In the genomic region with DNA sequence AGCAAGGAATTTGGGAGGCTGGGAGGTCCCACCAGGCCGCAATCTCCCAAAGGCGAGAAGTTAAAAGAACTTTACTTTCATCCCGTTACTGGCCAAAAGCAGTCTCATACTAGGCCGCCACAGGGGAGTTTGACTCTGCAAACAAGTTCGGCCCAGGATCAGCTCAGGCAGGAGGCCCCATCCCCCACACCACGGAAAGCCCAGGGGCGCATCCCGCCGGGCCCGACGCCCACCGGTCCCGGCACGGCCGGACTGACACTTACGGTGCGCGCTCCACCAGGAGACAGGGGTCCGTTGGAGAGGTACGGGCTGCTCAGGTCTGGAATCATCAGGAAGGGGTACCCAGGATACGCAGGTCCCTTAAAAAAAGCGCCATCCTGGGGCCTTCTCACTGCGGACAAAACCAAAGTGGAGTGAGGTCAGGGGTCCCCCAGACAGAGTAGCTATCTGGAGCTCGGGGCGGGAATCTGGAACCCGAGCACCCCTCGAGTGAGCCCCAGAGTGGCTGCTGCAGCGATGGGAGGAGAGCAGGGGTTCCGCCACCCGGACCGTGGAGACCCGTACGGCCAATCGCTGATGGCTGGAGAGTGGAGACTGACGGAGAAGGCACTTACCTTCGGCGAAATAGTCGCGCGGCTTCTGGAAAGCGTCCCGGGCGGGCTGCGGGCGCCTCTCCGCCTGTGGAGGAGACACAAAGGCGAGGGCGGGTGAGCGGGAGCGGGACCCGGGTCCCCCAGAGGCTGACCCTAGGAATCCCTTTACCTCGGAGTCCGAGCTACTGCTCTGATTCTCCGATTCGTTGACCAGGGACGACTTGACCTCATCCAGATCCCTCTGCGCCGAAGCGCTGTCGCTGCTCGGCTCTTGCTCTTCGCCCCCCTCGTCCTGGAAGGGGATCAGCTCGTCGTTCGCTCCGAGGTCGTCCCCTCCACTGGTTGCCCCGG, we compare ENCODE assay signal across 7 mouse cellular contexts. TPM values are rescaled to one million over a fixed set of nuclear protein-coding genes. Genes with fewer than 3 reads are reported as not detected.
A peak's percentile ranks its signal among the peaks of the same experiment; 100 is the strongest.
DNase-seq lines count a peak whose midpoint lies in the region; ATAC-seq lines count a peak whose summit lies in the region.

No protein-coding gene starts in this region.

- peak overlapping the region; percentile 93 for H3K4me2 ChIP-seq in forebrain, embryonic 13.5 days
- peak overlapping the region; percentile 89 for H3K4me2 ChIP-seq in midbrain, embryonic 11.5 days

- H3K9me3 ChIP-seq in forebrain, embryonic 13.5 days (replicated peaks): no peaks in the 10 kb centered on the region
- no peaks in the 10 kb centered on the region for H3K9me3 ChIP-seq in limb, embryonic 10.5 days (replicated peaks)
- no peaks in the 10 kb centered on the region for H3K9me3 ChIP-seq in midbrain, embryonic 11.5 days (ENCODE audit: control insufficient read depth, low read length)

- H3K27me3 ChIP-seq in forebrain, embryonic 13.5 days: 0 out of 2 replicates have a peak, but pooled peaks cover 4% of the 10 kb centered on the region
- H3K27me3 ChIP-seq in limb, embryonic 10.5 days (ENCODE audit: low read depth, poor library complexity, severe bottlenecking): no peaks in the 10 kb centered on the region
- H3K27me3 ChIP-seq in midbrain, embryonic 11.5 days (ENCODE audit: control insufficient read depth, insufficient read depth, low read length): no peaks in the 10 kb centered on the region; the same call in 1 of the 2 replicates
- 0 out of 2 replicates have a peak, but pooled peaks cover 1% of the 10 kb centered on the region for H3K27me3 ChIP-seq in splenic B cell, adult 2 months (ENCODE audit: control insufficient read depth, insufficient read depth, low read length, poor library complexity, severe bottlenecking)

- peak overlapping the region; percentile 84 for H3K9ac ChIP-seq in forebrain, embryonic 13.5 days
- H3K9ac ChIP-seq in midbrain, embryonic 11.5 days (ENCODE audit: low read length): peak overlapping the region; percentile 87

- H3K27ac ChIP-seq in forebrain, embryonic 13.5 days: peak overlapping the region; percentile 74; the same call in 1 of the 2 replicates
- peak overlapping the region; percentile 97 for H3K27ac ChIP-seq in limb, embryonic 10.5 days
- peak overlapping the region; percentile 77 for H3K27ac ChIP-seq in midbrain, embryonic 11.5 days (ENCODE audit: low read depth, low read length)

- WGBS in forebrain, embryonic 13.5 days: under 1% methylated on average over 62 of the region's 69 CpGs
- WGBS in limb, embryonic 10.5 days: under 1% methylated on average over 69 of the region's 69 CpGs
- under 1% methylated on average over 69 of the region's 69 CpGs for WGBS in midbrain, embryonic 11.5 days

- peak; percentile 11 for ATAC-seq in forebrain, embryonic 13.5 days
- peak; percentile 23 for ATAC-seq in midbrain, embryonic 11.5 days (ENCODE audit: low FRiP score)

- H3K4me3 ChIP-seq in forebrain, embryonic 13.5 days: peak overlapping the region; percentile 76
- peak overlapping the region; percentile 86 for H3K4me3 ChIP-seq in limb, embryonic 10.5 days
- peak overlapping the region; percentile 87 for H3K4me3 ChIP-seq in midbrain, embryonic 11.5 days (ENCODE audit: low read depth, low read length)

- peak; percentile 67 for DNase-seq in NIH3T3 (ENCODE audit: low read depth)
- DNase-seq in adrenal gland, postnatal 36 days: peak; percentile 60 to 75
- peak; percentile 30 for DNase-seq in heart, postnatal 25 days (ENCODE audit: low spot score)
- peak; percentile 80 for DNase-seq in limb, embryonic 10.5 days (ENCODE audit: low spot score)
- DNase-seq in midbrain, embryonic 11.5 days (ENCODE audit: low spot score, missing footprints): peak; percentile 96
- DNase-seq in splenic B cell, adult 2 months (ENCODE audit: low read depth, low spot score): peak; percentile 19

- peaks cover 22% of the 10 kb centered on the region for H3K4me1 ChIP-seq in forebrain, embryonic 13.5 days
- H3K4me1 ChIP-seq in limb, embryonic 10.5 days: peaks cover 24% of the 10 kb centered on the region
- peaks cover 14% of the 10 kb centered on the region for H3K4me1 ChIP-seq in midbrain, embryonic 11.5 days (ENCODE audit: control insufficient read depth, insufficient read depth, low read length)

- intact Hi-C loops in heart, postnatal 25 days (cut with DNase I): loop anchor here (2.0 to 5.0 kb wide), 4 partner anchors 41 to 151 kb away; a partner anchor contains a TSS

- peaks cover 8% of the 10 kb centered on the region; the same call in 1 of the 2 replicates for H3K36me3 ChIP-seq in forebrain, embryonic 13.5 days (ENCODE audit: poor library complexity, severe bottlenecking)
- H3K36me3 ChIP-seq in limb, embryonic 10.5 days: peaks cover 33% of the 10 kb centered on the region
- no peaks in the 10 kb centered on the region; the same call in 1 of the 2 replicates for H3K36me3 ChIP-seq in midbrain, embryonic 11.5 days (ENCODE audit: control insufficient read depth, insufficient read depth, low read length)
- no peaks in the 10 kb centered on the region for H3K36me3 ChIP-seq in splenic B cell, adult 2 months (ENCODE audit: control insufficient read depth, insufficient read depth, low read length, poor library complexity, severe bottlenecking)

RNA-seq across cellular contexts. Expression of a gene that starts 0.8 kb away (rescaled TPM):
- total RNA-seq in adrenal gland, postnatal 36 days (2021): 10 to 100 TPM; 12.3 to 14.7 TPM
- polyA plus RNA-seq in forebrain, embryonic 13.5 days (2015; fragmentation: Nextera tagmentation; extraction: Ambion mirVana): 13.5 and 13.8 TPM in 2 replicates
- total RNA-seq in heart, postnatal 25 days (2021): 10 to 100 TPM; 10.4 to 11.8 TPM
- polyA plus RNA-seq in limb, embryonic 10.5 days (2016; fragmentation: Nextera tagmentation; extraction: Ambion mirVana): 36.3 and 40.0 TPM in 2 replicates
- polyA plus RNA-seq in midbrain, embryonic 11.5 days (2014; fragmentation: Nextera tagmentation; extraction: Ambion mirVana): 16.7 and 19.8 TPM in 2 replicates

Comparison
In these comparisons a context has a peak if more than half of its experiments do, and no peak if none do; other contexts are left out.
1. Peak in every context shown above with its lines: DNase-seq, ATAC-seq, H3K4me3 ChIP-seq and H3K27ac ChIP-seq.
2. DNase-seq: peak in every context shown above with its lines; median percentile 96 in midbrain, embryonic 11.5 days; 80 in limb, embryonic 10.5 days; 68 in adrenal gland, postnatal 36 days; 67 in NIH3T3; 30 in heart, postnatal 25 days; 19 in splenic B cell, adult 2 months.